Mouse (Mus musculus): Measurements from ENCODE around the gene Sept5.

Sept5 gene

GRCm38 (mm10) chr16:18583673-18584357 lies 45.9 kb downstream of the Sept5 start:
- no peak for DNase-seq (ENCODE audit: low read depth, low spot score)

GRCm38 (mm10) chr16:18583169-18583568 lies 46.6 kb downstream of the Sept5 start:
- no peak for DNase-seq (ENCODE audit: low read depth, low spot score)

GRCm38 (mm10) chr16:18582426-18583148 lies 47.2 kb downstream of the Sept5 start:
- no peak for DNase-seq (ENCODE audit: low read depth, low spot score)

- no peak for DNase-seq (ENCODE audit: low read depth, low spot score)
Measured at GRCm38 (mm10) chr16:18581623-18582205, 48.0 kb downstream of the Sept5 start.

- DNase-seq (ENCODE audit: low read depth, low spot score) = no peak
Measured at GRCm38 (mm10) chr16:18581050-18581622, 48.6 kb downstream of the Sept5 start.

- no peak for DNase-seq (ENCODE audit: low read depth, low spot score)
Measured at GRCm38 (mm10) chr16:18580389-18580788, 49.4 kb downstream of the Sept5 start.

GRCm38 (mm10) chr16:18577599-18578160 lies 52.1 kb downstream of the Sept5 start:
- no peak for DNase-seq (ENCODE audit: low read depth, low spot score)

GRCm38 (mm10) chr16:18577071-18577470 lies 52.7 kb downstream of the Sept5 start:
- DNase-seq (ENCODE audit: low read depth, low spot score) = no peak

GRCm38 (mm10) chr16:18574196-18574595 lies 55.6 kb downstream of the Sept5 start:
- DNase-seq (ENCODE audit: low read depth, low spot score) = no peak
